Mouse (Mus musculus) stomach, embryonic 16.5 days (tissue): ENCODE results near the gene Stx4a. TPM values are rescaled to one million over a fixed set of nuclear protein-coding genes. Genes with fewer than 3 reads are reported as not detected.

Experiments
- ATAC-seq: fragments of 200-750 bp; cut with Nextera tagmentation; 2 replicates; pipeline ENCODE4 v1.8.0; 2017; ENCODE audit warnings: moderate number of reproducible peaks, moderate TSS enrichment; ENCODE audit not compliant: insufficient read depth, low FRiP score
- H3K27ac ChIP-seq: fragments of 300-500 bp; sonication (generic); 2 replicates; pipeline ENCODE4 v1.5.1; 2014; ENCODE audit warnings: low read length
- H3K27me3 ChIP-seq: fragments of 300-500 bp; sonication (generic); 2 replicates; pipeline ENCODE4 v1.6.1; 2014; ENCODE audit warnings: low read length, control low read depth, mixed read lengths; ENCODE audit not compliant: control insufficient read depth, insufficient read depth
- H3K36me3 ChIP-seq: fragments of 300-500 bp; sonication (generic); 2 replicates; pipeline ENCODE4 v1.6.1; 2014; ENCODE audit warnings: low read length; ENCODE audit not compliant: control insufficient read depth, insufficient read depth
- H3K4me1 ChIP-seq: fragments of 300-500 bp; sonication (generic); 2 replicates; pipeline ENCODE4 v1.6.1; 2014; ENCODE audit warnings: low read length, control low read depth, mixed read lengths; ENCODE audit not compliant: control insufficient read depth, insufficient read depth
- H3K4me2 ChIP-seq: fragments of 300-500 bp; sonication (generic); 2 replicates; pipeline ENCODE4 v1.6.1; 2014; ENCODE audit warnings: low read depth, low read length, mixed read lengths
- H3K4me3 ChIP-seq: fragments of 300-500 bp; sonication (generic); replicated peaks from 2 replicates; pipeline ENCODE4 v1.5.1; 2014; ENCODE audit warnings: mild to moderate bottlenecking, low read length
- H3K9ac ChIP-seq: fragments of 300-500 bp; sonication (generic); 2 replicates; pipeline ENCODE4 v1.6.1; 2014; ENCODE audit warnings: low read length
- H3K9me3 ChIP-seq: fragments of 300-500 bp; sonication (generic); replicated peaks from 2 replicates; pipeline ENCODE4 v1.6.1; 2016; ENCODE audit warnings: low read length, control low read depth; ENCODE audit not compliant: control insufficient read depth
- WGBS: fragments of 180-500 bp; shearing (Covaris S2); extraction: QIAGEN DNeasy Blood & Tissue Kit; methylation state at CpG from one replicate; pipeline ENCODE4 v1.1.7; 2014; 5-methylcytosine and 5-hydroxymethylcytosine counted together
- polyA plus RNA-seq: library from polyadenylated mRNA; unstranded; fragments of >200 nt; fragmentation: Nextera tagmentation; extraction: Ambion mirVana; gene quantifications from 2 replicates; pipeline ENCODE4 v1.2.1, GENCODE M21; 2015

Stx4a gene
- polyA plus RNA-seq, 1 experiment from 2014 or later: 43.1 TPM

DNA sequence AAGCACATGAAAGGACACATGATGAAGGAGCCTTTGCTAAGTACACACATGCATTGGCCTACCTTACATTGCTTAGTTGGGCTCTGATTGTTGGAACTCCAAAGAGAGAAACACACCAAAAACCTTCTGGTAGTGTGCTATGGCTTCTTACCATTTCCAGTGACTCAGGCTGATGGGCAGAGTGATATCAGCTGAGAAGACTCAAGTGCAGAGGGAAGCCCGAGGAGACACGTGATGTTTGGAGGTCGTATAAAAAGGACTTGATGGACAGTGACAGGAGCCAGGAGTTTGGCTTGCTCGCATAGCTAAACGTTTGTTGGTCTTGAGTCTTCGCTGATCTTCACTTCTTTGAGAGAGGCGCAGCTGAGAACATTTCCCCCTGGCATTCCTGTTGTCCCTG is 73.4 kb downstream of the Stx4a start:
- no peak overlapping the region for H3K27ac ChIP-seq
- no peak overlapping the region for H3K9ac ChIP-seq
- WGBS: 84% methylated on average over 7 of the region's 7 CpGs
- ATAC-seq: no peak
- H3K27me3 ChIP-seq: no peaks in the 10 kb centered on the region
- H3K4me1 ChIP-seq: peaks cover 7% of the 10 kb centered on the region
- no peak overlapping the region for H3K4me3 ChIP-seq
- no peak overlapping the region for H3K4me2 ChIP-seq
- no peaks in the 10 kb centered on the region for H3K9me3 ChIP-seq
- no peaks in the 10 kb centered on the region for H3K36me3 ChIP-seq

DNA sequence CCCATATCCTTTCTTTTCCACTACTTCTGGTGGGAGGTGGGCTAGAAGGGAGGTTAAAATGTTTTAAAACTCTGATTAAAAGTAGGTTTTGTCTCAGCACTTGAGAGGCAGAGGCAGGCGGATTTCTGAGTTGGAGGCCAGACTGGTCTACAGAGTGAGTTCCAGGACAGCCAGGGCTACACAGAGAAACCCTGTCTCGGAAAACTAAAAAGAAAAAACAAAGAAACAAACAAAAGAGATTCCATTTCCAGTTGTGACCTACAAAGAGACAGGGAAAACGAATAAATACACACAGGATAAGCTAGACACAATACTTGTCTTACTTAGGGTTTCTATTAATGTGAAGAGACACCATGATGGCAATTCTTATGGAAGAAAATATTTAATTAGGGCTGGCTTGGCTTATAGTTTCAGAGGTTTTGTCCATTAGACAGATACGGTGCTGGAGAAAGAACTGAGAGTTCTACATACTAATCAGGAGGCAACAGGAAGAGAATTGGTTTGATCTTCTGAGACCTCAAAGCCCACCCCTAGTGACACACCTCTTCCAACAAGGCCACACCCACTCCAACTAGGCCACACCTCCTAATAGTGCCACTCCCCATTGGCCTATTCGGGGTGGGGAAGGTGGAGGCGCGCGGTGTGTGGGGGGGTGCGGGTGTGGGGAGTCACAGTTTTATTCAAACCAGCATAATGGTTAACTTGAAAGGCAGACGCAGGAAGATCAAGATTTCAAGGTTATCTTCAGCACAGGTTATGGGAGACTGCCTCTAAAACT is 74.3 kb downstream of the Stx4a start:
- 36% methylated on average over 10 of the region's 10 CpGs for WGBS
- no peak overlapping the region for H3K9ac ChIP-seq
- no peak for ATAC-seq
- no peak overlapping the region for H3K4me3 ChIP-seq
- no peaks in the 10 kb centered on the region for H3K9me3 ChIP-seq
- H3K27ac ChIP-seq: peak overlapping the region; percentile 31; the same call in 1 of the 2 replicates
- peaks cover 7% of the 10 kb centered on the region for H3K4me1 ChIP-seq
- H3K27me3 ChIP-seq: no peaks in the 10 kb centered on the region
- no peaks in the 10 kb centered on the region for H3K36me3 ChIP-seq
- no peak overlapping the region for H3K4me2 ChIP-seq

Other genes with a start within 250 kb of the Stx4a start
- gene Ccdc189, start 235.7 kb upstream of the Stx4a start, polyA plus RNA-seq: 6.3 and 8.1 TPM in 2 replicates
- 41.6 and 41.7 TPM in 2 replicates for gene Rnf40, start 235.5 kb upstream of the Stx4a start, polyA plus RNA-seq
- 10.4 and 10.9 TPM in 2 replicates for gene Zfp629, start 208.5 kb upstream of the Stx4a start, polyA plus RNA-seq
- gene Bcl7c, start 115.4 kb upstream of the Stx4a start, polyA plus RNA-seq: 26.2 and 33.1 TPM in 2 replicates
- 8.1 and 10.3 TPM in 2 replicates for gene Ctf1, start 111.6 kb upstream of the Stx4a start, polyA plus RNA-seq
- 0.21 and 0.22 TPM in 2 replicates for gene Ctf2, start 92.1 kb upstream of the Stx4a start, polyA plus RNA-seq
- gene Fbxl19, start 79.8 kb upstream of the Stx4a start, polyA plus RNA-seq: 2.8 and 3.2 TPM in 2 replicates
- gene Orai3, start 54.5 kb upstream of the Stx4a start, polyA plus RNA-seq: 26.7 and 29.0 TPM in 2 replicates
- 10.5 and 16.4 TPM in 2 replicates for gene Setd1a, start 47.6 kb upstream of the Stx4a start, polyA plus RNA-seq
- not detected in 2 replicates for gene Gm49388, start 38.7 kb upstream of the Stx4a start, polyA plus RNA-seq
- 35.2 and 36.1 TPM in 2 replicates for gene Hsd3b7, start 23.7 kb upstream of the Stx4a start, polyA plus RNA-seq
- gene Stx1b, start 255 bp downstream of the Stx4a start, polyA plus RNA-seq: 2.9 and 3.6 TPM in 2 replicates
- 9.9 and 11.2 TPM in 2 replicates for gene Zfp646, start 51.9 kb downstream of the Stx4a start, polyA plus RNA-seq
- 11.5 and 11.9 TPM in 2 replicates for gene Zfp668, start 52.5 kb downstream of the Stx4a start, polyA plus RNA-seq
- gene Prss53, start 66.7 kb downstream of the Stx4a start, polyA plus RNA-seq: 1.7 and 1.8 TPM in 2 replicates
- gene Gm21974, start 71.2 kb downstream of the Stx4a start, polyA plus RNA-seq: not detected in 2 replicates
- gene Vkorc1, start 71.3 kb downstream of the Stx4a start, polyA plus RNA-seq: 179 and 184 TPM in 2 replicates
- 134 and 148 TPM in 2 replicates for gene Bckdk, start 79.8 kb downstream of the Stx4a start, polyA plus RNA-seq
- gene Kat8, start 88.2 kb downstream of the Stx4a start, polyA plus RNA-seq: 27.6 and 29.2 TPM in 2 replicates
- 63.8 and 78.8 TPM in 2 replicates for gene Prss8, start 105.8 kb downstream of the Stx4a start, polyA plus RNA-seq
- gene Prss36, start 122.4 kb downstream of the Stx4a start, polyA plus RNA-seq: 10.7 and 11.7 TPM in 2 replicates
- gene Fus, start 143.2 kb downstream of the Stx4a start, polyA plus RNA-seq: 204 and 234 TPM in 2 replicates
- gene Pycard, start 169.6 kb downstream of the Stx4a start, polyA plus RNA-seq: 179 and 188 TPM in 2 replicates
- gene Trim72, start 179.7 kb downstream of the Stx4a start, polyA plus RNA-seq: 0.39 and 1.9 TPM in 2 replicates
- gene Itgam, start 238.3 kb downstream of the Stx4a start, polyA plus RNA-seq: 4.1 and 4.3 TPM in 2 replicates
- gene Gm49368, start 238.4 kb downstream of the Stx4a start, polyA plus RNA-seq: 0.04 TPM in 1 of 2 replicates, not detected in the other